Mouse (Mus musculus) effector memory CD4-positive, alpha-beta T cell, adult 5 months (primary cell): ENCODE data around the gene Olfr344. TPM values are rescaled to one million over a fixed set of nuclear protein-coding genes. Genes with fewer than 3 reads are reported as not detected.

Experiments
- polyA plus RNA-seq: library from polyadenylated mRNA; unstranded; fragments of 100-300 nt; shearing (Covaris generic); gene quantifications from one replicate; pipeline ENCODE4 v1.2.1, GENCODE M21; 2017

Gene Olfr344
- not detected for polyA plus RNA-seq

DNA sequence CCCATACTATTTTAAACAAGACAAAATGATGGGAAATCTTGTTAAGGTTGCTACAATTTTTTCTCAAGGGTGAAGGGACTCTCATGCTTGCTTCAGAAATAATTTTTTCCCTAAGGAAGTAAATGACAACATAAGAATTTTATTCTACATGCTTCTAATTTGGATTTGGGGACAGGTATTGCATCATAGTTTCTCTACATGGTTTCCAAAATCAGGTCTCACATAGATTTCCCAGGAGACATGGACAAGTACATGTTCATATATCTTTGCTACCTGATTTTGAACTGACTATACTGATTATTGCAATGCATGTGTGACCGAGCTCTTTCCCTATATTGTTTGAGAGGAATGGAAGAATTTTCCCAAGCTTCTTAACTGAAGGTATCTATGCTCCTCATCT is at the start of gene Olfr344:
Gene Olfr344, plus strand, starts transcription at position 301 of the 400 bp plus-strand sequence.

DNA sequence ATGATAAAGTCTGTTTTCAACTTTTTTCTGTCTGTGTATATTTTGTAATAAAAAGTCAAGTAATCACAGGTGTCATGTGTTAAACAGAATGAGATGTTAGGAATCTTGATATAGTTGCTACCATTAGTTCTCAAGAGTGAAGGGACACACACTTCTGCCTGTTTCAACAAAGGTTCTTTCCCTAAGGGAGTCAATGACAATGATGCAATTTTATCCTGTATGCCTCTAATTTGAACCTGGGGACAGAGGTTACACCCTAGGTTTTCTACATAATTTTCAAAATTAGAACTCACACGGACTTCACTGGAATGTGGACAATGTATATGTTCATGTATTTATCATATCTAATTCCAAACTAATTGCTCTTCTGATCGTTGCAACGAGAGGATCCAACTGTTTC is 41.8 kb upstream of the Olfr344 start, which contains the start of gene Olfr342:
Gene Olfr342, plus strand, starts transcription at position 301 of the 400 bp plus-strand sequence.

Other genes starting within 250 kb of the Olfr344 start
- 0.06 TPM for gene Olfr338, start 193.1 kb upstream of the Olfr344 start, polyA plus RNA-seq
- gene Olfr339, start 147.7 kb upstream of the Olfr344 start, polyA plus RNA-seq = not detected
- gene Olfr340, start 114.1 kb upstream of the Olfr344 start, polyA plus RNA-seq = not detected
- gene Olfr341, start 84.2 kb upstream of the Olfr344 start, polyA plus RNA-seq = 0.12 TPM
- not detected for gene Olfr342, start 41.7 kb upstream of the Olfr344 start, polyA plus RNA-seq
- not detected for gene Olfr345, start 73.4 kb downstream of the Olfr344 start, polyA plus RNA-seq
- not detected for gene Olfr346, start 119.1 kb downstream of the Olfr344 start, polyA plus RNA-seq
- not detected for gene Olfr347, start 165.2 kb downstream of the Olfr344 start, polyA plus RNA-seq
- gene Olfr348, start 217.6 kb downstream of the Olfr344 start, polyA plus RNA-seq = not detected
- gene Olfr50, start 223.9 kb downstream of the Olfr344 start, polyA plus RNA-seq = not detected